Mouse (Mus musculus) small intestine, adult 2 months (tissue): ENCODE measurements at regions not wholly inside any gene's neighbourhood (a gene's known extent, or its start where the extent isn't known, plus 50 kb on each side); places are given as distances from the start of the nearest gene placed in this dataset.

Experiments
- H3K27ac ChIP-seq: fragments of 200-500 bp; 2 replicates; pipeline ENCODE4 v1.5.1; 2012; ENCODE audit warnings: low read depth, low read length, control low read depth, inconsistent platforms; ENCODE audit not compliant: insufficient read depth
- H3K27me3 ChIP-seq: fragments of 200-500 bp; 2 replicates; pipeline ENCODE4 v1.6.1; 2012; ENCODE audit warnings: mild to moderate bottlenecking, moderate library complexity, low read length, inconsistent platforms; ENCODE audit not compliant: control insufficient read depth, insufficient read depth
- H3K36me3 ChIP-seq: fragments of 200-500 bp; 2 replicates; pipeline ENCODE4 v1.6.1; 2012; ENCODE audit warnings: mild to moderate bottlenecking, low read length, control low read depth, inconsistent platforms; ENCODE audit not compliant: control insufficient read depth, insufficient read depth
- H3K4me1 ChIP-seq: fragments of 200-500 bp; 2 replicates; pipeline ENCODE4 v1.6.1; 2012; ENCODE audit warnings: low read length, inconsistent platforms, mixed read lengths; ENCODE audit not compliant: control insufficient read depth, insufficient read depth, insufficient read length
- H3K4me3 ChIP-seq: fragments of 200-500 bp; 2 replicates; pipeline ENCODE4 v1.5.1; 2012; ENCODE audit warnings: low read depth, mild to moderate bottlenecking, control low read depth, inconsistent platforms, low read length, moderate library complexity
- CTCF ChIP-seq: fragments of 200-500 bp; IDR thresholded peaks from 2 replicates; pipeline ENCODE4 v1.5.1; 2012; ENCODE audit warnings: low read depth, mild to moderate bottlenecking, control low read depth, inconsistent platforms, low read length, moderate library complexity, mixed read lengths; ENCODE audit not compliant: insufficient replicate concordance, insufficient read length; ENCODE audit errors: extremely low read depth
- POLR2A ChIP-seq: fragments of 200-500 bp; IDR thresholded peaks from 2 replicates; pipeline ENCODE4 v1.6.1; 2012; ENCODE audit warnings: low read depth, mild to moderate bottlenecking, control low read depth, inconsistent platforms, low read length, moderate library complexity
- WGBS: fragments of 180-500 bp; shearing (Covaris S2); methylation state at CpG from one replicate; pipeline ENCODE4 v1.1.7; 2018; 5-methylcytosine and 5-hydroxymethylcytosine counted together

DNA sequence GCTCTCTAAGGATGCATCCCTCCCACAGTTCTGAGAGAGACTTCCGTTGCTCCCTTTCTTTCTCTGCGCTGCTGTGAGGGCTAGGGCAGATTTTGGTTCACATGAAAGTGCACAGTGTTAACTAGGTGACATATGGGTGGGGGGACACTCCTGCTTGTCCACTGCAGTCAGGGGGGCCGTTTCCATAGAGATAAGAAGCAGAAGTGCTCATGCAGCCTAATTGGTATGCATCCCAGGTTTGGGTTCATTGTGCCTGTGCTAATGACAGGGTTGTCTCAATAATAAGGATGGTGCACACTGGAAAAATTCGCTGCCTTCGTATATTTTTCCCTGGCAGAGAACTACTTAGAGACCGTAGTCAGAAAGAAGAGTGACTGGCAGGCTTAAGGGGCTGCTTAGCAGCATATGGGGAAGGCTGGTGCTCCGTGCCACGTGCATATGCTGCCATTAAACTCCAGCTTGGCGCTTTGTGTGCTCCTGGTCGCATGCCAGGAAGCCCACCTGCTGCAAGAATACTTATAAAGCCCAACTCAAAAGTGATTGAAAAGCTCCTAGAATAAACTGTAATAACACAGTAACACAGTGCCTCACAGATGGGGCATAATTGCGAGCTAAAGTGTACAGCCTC is 152.1 kb upstream of the A230072I06Rik start:
- Histone ChIP-seq H3K4me1 (no peaks in the 10 kb centered on the region), H3K4me3 (no peak overlapping the region), H3K27ac (no peak overlapping the region), H3K36me3 (no peaks in the 10 kb centered on the region), H3K27me3 (no peaks in the 10 kb centered on the region)
- TF ChIP-seq CTCF, result no peak
- TF ChIP-seq POLR2A, result no peak
- 63% methylated on average over 11 of the region's 11 CpGs for WGBS

DNA sequence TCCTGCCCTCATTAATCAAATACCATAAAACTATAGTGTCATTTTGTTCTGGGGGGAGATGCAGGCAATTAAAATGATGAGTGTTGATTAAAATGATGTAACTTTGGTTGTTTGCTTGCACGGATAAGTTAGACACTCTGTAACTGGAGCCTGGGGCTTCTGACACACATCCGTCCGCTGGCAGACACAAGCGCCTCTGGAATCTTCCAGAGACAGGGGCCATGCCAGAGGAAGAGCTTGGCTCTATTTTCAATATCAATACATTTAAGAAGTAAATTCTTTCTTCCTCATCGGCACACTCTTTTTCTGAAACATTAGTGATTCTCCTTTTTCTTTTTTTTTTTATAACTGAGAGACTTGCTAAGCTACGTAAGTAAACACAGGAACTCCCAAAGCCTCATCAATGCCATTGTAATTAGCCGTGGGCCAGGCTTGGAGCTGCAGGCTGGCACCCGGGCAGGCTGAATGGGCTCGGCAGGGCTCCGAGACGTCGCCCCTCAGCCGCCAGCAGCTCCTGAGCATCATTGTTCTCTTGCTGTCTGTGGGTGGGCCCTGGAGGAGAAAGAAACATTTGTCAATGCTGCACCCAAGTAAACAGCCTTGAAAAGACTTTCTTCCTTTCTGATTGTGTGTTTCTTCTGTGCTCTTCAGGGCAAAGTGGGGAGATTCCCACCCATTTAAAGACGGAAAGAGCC is 151.4 kb upstream of the A230072I06Rik start:
- Histone ChIP-seq H3K36me3 (no peaks in the 10 kb centered on the region), H3K27me3 (no peaks in the 10 kb centered on the region), H3K4me1 (no peaks in the 10 kb centered on the region), H3K27ac (no peak overlapping the region), H3K4me3 (no peak overlapping the region)
- TF ChIP-seq POLR2A, result no peak
- no peak for TF ChIP-seq CTCF
- WGBS, result 52% methylated on average over 14 of the region's 14 CpGs

GRCm38 (mm10) chr8:12127801-12128490 is 150.7 kb upstream of the A230072I06Rik start:
- 58% methylated on average over 4 of the region's 4 CpGs for WGBS

GRCm38 (mm10) chr8:12130591-12130990 is 148.0 kb upstream of the A230072I06Rik start:
- WGBS, result 47% methylated on average over 5 of the region's 5 CpGs
- Histone ChIP-seq H3K4me3 (no peak overlapping the region), H3K36me3 (no peaks in the 10 kb centered on the region), H3K27me3 (no peaks in the 10 kb centered on the region), H3K27ac (no peak overlapping the region), H3K4me1 (no peaks in the 10 kb centered on the region)
- no peak for TF ChIP-seq POLR2A
- no peak for TF ChIP-seq CTCF

More at GRCm38 (mm10) chr8:12127801-12128490, 150.7 kb upstream of the A230072I06Rik start:
- Histone ChIP-seq H3K36me3 (no peaks in the 10 kb centered on the region), H3K4me3 (no peak overlapping the region), H3K4me1 (no peaks in the 10 kb centered on the region), H3K27ac (no peak overlapping the region), H3K27me3 (no peaks in the 10 kb centered on the region)
- no peak for TF ChIP-seq CTCF
- no peak for TF ChIP-seq POLR2A

DNA sequence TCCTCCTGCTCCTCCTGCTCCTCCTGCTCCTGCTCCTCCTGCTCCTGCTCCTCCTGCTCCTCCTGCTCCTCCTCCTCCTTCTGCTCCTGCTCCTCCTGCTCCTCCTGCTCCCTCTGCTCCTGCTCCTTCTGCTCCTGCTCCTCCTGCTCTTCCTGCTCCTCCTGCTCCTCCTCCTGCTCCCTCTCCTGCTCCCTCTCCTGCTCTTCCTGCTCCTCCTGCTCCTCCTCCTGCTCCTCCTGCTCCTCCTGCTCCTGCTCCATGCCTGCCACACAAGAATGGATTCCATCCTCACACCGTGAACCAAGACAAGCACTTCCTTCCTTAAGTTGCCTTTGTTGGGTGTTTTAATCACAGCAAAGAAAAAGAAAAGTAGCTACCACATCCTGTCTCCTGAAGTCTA is 144.4 kb upstream of the A230072I06Rik start:
- Histone ChIP-seq H3K27ac (no peak overlapping the region), H3K27me3 (no peaks in the 10 kb centered on the region), H3K4me3 (no peak overlapping the region), H3K36me3 (no peaks in the 10 kb centered on the region), H3K4me1 (peaks cover 2% of the 10 kb centered on the region; the same call in 1 of the 2 replicates)
- 46% methylated on average over 1 of the region's 1 CpGs for WGBS
- TF ChIP-seq POLR2A, result no peak
- TF ChIP-seq CTCF, result no peak

DNA sequence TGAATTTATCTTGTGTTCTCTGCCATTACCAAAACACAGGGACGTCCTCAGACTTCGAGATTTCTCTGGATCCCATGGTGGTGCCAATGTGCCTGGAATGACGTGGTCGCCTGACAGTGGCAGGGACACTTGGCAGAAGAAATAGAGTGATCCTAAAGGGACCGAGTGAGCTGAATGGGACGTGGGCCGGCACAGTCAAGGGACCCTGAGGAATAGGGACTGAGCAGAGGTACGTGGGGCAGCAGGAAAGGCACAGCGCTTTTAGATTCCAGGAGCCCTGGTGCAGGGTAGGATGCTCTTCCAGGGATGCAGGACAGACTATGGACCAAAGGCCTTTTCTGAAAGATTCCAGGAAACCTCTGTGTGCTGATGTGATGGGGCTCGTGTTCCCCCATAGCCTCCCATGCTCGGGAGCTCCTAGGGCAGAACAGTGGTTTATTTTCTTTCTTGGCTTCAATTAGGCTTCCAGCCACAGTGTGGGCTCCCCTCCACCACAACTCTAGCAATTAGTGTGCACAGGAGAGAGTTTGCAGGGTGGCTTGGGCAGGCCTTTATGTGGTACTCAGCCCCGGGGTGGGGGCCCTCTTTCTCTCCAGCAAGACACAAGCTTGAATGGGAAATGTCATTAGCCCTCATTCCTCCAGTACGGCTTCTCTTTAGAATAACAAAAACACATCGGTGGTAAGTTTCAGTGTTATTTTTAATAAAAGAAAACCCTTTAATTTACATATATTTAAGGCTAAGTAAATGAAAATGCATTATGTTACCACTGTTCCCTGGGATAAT is 143.0 kb upstream of the A230072I06Rik start:
- TF ChIP-seq POLR2A (no peak), CTCF (no peak)
- H3K27ac ChIP-seq, result no peak overlapping the region
- no peaks in the 10 kb centered on the region for H3K36me3 ChIP-seq
- WGBS, result 87% methylated on average over 14 of the region's 14 CpGs
- H3K27me3 ChIP-seq, result no peaks in the 10 kb centered on the region
- peaks cover 2% of the 10 kb centered on the region; the same call in 1 of the 2 replicates for H3K4me1 ChIP-seq
- no peak overlapping the region for H3K4me3 ChIP-seq
